Mouse (Mus musculus) cerebellum, adult 8-10 months (tissue): ENCODE data around the gene Arrb1.
"Not testable (repeated sequence)": the region's sequence is repeated elsewhere in the genome, so short reads cannot be mapped to it uniquely, and the experiment has no call there.

Experiments
- DNase-seq: peaks from one replicate; pipeline ENCODE4 v3.0.0; 2022

The Arrb1 gene

DNA sequence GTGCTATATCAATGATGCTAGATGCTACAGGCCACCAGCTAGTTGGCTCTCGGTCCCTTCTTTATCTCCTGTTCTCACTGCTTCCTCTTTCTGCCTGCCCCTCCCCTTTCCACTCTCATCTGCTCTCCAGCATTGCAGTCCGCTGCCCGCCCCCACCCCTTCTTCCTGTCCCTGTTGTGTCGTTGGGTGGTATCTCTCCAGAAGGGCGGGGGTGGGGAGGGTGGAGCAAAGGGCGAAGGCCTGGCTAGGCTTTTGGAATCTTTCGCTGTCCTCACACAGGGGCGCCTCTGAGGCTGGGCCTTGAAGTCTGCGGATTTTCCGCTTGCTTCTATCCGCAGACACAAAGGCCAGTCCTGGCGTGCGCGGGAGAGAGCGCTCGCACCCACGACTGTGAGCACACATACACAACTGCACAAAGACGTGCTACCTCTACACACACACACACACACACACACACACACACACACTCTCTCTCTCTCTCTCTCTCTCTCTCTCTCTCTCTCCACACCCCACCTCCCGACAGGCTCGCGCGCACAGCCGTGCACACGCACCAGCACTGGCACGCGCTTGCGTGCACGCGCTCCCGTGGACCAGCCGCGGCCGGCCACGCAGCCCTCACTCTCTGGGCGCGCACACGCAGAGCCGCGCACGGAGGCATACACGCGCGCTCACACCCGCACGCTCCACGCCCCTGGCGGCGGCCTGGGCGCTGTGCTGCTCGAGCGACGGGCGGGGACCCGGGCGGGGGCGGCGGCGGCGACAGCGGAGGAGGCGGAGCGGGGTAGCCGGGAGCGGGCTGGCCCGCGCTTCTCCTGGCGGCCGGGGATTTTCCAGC, at the start of gene Arrb1:
Gene Arrb1, plus strand, starts transcription at position 566 of the 835 bp plus-strand sequence.
- peak; percentile 83 for DNase-seq

DNA sequence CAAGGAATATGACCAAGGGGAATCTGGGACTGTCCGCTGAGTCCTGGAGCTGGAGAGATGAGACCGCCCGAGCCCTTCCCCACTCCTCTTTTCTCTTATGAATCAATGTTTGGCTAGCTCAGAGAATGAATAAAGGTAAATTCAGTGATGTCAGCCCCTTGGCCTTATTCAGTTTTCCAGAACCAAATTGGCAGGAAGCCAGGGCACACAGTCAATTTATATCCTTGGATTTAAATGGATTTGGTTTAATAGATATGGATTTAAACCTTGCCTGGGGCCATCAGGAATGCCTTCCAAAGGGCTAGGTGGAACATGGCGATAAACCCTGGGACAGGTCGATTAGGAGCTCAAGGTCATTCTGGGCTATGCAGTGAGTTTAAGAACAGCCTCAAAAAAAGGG, 45.6 kb upstream of the Arrb1 start:
- no peak for DNase-seq

DNA sequence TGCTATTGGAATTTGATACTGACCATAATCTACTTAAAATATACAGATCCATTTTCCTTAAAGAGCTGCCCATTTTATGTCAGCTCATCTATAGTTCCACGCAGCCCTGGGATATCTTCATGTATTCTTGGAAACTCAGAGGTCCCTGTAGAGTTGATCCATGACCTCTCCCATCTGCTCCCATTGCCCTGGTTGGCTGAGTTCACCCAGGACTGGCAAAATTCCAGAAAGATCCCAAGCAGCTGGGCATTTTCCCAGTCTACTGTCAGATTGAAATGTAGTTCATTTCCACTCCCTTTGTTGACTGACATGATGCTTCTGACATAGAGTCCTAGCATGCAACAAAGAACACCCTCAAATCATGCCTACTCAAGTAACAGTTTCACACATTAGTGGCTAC, 36.1 kb upstream of the Arrb1 start:
- DNase-seq, result no peak

DNA sequence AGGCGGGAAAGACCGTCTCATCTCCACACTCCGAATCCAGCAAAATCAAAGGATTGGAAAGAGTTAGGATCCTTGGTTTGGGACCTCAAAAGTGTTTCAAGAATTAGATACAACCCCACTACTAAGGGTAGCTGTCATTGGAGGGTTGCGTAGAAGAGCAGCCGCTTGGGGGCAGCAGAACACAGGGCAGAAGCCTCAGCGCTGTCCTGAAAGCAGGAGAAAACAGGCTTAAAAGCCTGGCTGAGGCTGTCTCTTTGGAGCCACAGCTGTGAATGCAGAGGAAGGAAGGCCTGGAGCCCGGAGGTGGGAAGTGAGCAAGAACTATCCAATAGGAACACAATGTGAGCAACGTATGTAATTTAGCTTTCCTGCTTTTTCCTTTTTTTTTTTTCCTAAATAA, 35.1 kb upstream of the Arrb1 start:
- peak; percentile 77 for DNase-seq

DNA sequence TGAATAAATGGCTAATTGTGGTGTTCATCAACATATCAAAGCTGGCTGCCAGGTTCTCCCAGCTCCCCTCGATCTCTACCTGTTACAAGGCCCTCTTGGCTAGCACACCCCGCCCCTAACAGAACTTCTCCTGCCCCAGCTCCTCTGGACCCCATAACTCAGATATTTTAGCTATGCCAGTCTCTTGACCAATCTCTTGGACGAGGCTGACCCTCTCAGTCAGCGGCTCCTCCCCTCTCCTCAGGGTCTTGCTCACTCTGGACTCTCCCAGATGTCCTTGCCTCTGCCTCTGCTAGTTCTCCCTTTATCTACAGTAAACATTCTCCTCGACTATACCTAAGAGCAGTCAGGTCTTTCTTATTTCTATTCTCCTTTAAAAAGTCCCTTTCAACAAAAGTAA, 34.6 kb upstream of the Arrb1 start:
- no peak for DNase-seq

DNA sequence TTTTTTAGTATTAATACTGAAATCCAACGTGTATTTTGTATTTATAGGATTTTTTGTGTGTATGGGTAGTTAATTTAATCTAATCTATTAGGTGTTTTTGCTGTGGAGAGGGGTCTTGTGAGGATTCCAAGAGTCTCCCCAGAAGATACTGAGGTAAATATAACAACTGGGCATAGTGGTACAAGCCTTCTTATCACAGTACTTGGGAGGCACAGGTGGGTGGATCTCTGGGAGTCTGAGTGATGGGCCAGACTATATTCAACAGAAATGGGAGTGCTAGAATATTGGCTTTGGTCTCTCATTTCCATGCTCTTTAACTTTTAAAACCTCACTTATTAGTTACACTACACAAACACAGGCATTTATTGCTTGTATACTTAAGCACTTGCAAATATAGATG, 34.1 kb upstream of the Arrb1 start:
- DNase-seq, result no peak

DNA sequence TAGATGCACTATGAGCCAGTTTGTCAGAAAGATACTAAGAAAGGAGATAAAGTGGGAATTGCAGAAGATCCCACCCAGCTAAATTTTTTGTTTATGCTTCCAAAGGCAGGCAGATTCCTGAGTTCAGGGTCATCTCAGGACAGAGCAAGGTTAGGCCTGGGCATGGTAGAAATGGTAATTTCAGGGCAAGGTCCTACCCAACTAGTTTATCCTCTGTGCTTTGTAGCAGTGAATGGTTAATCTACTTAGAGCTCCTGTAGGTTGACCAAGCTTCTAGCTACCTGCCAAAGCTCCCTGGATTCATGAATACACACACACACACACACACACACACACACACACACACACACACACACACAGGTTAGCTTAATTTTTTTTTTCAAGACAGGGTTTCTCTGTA, 30.7 kb upstream of the Arrb1 start:
- no peak for DNase-seq

DNA sequence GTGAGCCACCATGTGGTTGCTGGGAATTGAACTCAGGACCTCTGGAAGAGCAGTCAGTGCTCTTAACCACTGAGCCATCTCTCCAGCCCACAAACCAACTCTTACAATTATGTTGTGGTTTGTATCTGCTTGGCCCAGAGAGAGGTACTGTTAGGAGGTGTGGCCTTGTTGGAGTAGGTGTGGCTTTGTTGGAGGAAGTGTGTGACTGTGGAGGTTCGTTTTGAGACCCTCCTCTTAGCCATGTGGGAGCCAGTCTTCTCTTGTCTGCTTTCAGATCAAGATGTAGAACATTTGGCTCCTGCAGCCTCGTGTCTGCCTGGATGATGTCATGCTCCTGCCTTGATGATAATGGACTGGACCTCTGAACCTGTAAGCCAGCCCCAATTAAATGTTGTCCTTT, 27.1 kb upstream of the Arrb1 start:
- not testable (repeated sequence) for DNase-seq

DNA sequence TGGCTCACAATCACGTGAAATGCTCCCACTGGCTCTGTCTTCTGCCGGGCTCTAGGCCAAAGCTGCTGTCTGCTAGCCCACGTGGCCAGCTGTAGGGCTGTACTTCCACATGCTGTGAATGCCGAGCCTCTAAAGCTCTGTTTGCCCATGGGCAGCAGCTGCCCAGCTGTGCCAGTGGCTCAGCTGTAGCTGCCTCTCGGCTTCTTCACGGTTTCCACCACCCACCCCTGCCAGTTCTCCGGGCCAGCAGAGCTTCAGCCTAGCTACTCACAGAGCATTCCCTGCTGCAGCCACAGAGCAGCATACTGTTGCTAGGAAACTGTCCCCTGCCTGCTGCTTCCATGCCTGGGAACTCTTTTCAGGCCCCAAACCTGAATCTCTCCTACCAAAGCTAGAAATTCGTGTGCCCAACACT, 25.2 kb upstream of the Arrb1 start:
- DNase-seq, result no peak

DNA sequence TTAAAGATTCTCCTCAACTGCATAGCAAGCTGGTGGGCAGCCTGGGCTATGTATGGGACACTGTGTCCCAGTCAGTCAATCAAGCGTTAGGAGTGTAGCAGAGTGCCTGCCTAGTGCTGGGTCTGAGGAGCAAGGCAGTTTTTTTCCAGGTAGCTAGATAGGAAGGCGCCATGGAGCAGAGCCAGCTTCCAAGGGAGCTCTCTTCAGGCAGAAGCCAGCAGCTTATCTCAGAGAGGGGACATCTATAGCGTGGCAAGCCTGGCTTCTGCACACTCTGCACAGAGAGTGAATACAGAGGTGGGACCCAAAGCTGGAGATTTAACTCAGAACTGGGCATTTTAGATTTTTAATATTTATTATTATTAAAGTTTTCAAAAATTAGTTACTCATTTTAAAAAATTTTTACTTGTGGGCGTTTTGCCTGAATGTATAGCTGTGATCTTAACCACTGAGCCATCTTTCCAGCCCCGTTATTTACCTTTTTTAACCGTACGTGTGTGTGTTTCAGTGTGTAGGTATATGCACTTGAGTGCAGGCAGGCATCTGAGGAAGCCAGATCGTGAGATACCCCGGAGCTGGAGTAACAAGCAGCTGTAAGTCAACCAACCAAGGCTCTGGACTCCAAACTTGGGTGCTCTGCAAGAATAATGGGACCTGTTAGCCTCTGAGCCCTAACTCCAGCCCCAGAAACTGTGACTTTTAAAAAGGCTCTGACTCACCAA, 19.0 kb upstream of the Arrb1 start:
- DNase-seq, result no peak

DNA sequence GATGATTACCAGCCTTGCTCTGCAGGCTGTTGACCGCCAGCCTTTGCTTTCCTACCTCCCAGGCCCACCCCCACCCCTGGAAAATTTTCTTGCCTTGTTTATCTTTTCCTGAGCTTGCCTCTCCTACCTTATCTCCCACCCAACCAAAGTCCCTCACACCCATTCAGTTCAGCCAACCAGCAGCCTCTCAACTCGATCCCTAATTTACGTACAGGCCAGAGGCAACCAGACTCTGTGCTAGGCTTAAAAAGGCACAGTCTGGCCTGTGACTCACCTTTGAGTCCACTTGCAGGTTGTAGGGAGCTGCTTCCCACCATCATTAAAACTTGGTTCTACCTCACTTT, 18.5 kb upstream of the Arrb1 start:
- no peak for DNase-seq

DNA sequence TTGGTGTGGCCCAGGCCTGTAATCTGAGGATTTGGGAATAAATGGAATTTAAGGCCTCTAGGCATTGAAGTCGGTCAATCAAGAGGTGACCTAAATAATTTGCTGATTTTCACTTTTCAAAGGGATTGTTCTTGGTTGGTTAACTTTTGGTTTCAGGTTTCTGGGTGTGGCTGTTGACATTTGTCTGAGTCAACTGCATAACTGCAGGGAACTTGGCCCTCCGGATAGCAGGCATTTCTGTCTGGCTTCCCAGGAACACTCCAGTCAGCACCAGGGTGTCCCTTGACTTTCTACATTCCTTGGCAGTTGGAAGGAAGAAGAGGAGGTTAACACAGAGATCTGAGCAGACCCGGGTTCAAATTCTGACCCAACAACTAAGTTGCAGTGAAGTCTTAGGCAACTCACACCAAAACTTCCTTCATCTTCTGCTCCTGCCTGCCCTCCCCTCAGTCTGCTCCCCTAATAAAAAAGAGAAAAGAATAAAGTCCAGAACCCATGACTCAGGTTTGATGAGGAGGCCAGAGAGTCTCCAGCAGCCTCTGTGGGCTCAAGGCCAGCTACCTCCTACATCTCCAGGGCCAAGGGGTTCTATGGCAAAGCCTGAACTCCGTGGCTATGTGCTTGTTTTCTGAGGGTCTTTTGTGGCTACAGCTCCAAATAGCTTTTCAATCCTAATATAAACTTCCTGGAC, 16.2 kb upstream of the Arrb1 start:
- DNase-seq, result no peak

DNA sequence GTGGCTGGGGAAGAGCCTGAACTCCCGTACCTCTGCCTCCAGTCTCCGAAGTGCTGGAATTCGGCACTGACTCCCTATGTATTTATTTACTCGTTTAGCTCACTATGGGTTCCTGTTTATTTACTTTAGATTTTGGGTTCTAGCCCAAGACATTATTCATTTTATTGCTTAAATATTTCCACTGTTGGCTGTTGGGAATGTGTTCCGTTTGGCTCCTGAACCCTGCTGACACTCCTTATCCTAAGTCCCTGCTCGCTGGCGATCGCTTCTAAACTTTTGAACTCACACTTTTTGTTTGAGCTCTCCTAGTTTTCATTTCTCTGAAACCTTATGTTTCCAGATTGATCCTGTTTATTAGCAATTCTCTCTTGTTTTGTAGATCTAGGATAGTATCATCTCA, 12.1 kb upstream of the Arrb1 start:
- no peak for DNase-seq

DNA sequence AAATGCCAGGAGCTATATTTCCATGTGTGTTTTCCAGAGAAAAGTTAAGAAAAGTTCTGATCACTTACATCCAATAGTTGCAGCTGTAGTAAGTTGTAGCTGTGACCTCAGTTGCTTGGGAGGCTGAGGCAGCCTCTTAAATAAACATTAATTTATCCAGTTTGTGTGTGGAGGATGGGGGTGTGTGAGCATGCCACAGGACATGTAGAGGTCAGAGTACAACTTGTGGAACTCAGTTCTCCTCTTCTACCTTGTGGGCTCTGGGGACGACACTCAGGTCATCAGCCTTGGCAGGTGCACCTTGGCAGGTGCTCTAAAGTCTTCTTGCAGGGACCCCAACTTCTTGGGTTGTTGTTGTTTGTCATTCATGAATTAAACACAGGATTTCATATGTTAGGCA, 11.4 kb upstream of the Arrb1 start:
- DNase-seq, result no peak

DNA sequence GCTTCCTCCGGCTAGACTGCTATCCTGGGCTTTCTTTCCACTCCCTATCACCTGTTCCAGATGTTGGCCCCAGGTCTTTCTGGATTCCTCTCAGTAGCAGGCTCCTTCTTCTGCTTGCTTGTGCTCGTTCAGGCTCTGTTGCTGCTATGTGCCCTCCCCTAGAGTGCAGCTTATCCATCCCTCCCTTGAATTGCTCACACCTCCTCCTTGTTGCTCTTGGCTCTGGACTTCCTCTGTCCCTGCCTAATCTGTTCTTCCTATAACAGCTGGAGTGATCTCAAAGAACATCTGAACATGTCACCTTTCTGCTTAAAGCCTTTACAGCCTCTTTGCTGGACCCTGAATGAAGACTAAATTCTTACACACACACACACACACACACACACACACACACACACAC, 6.7 kb upstream of the Arrb1 start:
- no peak for DNase-seq

DNA sequence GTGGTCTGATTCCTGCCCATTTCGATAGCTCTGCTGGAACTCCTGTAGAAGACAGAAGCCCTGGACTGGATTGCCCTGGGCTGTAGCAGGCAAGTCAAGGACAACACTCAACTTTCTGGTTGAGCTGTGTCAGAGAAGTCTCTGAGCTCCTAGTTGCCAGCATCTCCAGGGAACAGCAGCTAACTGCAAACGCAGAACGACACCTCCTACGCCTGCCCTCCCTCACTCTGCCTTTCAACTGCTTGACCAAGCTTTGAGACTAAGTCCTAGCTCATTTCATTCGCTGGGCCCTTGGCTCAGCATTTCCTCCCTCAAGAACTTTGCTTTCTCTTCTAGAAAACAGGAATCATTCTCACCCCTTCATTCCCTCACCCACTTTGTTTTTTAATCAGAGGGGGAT, 5.9 kb upstream of the Arrb1 start:
- DNase-seq, result no peak

DNA sequence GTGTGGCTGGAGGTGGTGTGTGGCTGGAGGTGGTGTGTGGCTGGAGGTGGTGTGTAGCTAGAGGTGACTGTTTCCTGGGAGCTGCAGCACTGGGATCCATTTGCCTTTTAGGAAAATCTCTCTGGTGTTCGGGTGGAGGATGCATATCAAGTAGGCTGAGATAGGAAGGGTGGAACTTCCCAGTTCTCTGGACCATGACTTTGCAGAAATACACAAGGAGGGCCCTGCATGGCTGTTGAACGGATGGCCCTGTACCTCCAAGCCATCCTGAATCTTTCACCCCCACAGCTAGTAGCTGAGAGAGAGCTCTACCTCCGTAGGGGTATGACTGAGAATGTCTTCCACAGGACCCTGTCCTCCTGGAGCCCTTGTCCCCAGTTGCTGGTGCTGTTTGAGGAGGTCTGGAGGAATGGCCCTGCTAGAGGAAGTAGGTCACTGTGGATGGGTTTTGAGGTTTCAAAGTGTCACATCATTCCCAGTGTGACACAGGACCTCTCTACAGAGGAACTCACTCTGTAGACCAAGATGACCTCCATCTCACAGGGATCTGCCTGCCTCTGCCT, 3.8 kb upstream of the Arrb1 start:
- no peak for DNase-seq

DNA sequence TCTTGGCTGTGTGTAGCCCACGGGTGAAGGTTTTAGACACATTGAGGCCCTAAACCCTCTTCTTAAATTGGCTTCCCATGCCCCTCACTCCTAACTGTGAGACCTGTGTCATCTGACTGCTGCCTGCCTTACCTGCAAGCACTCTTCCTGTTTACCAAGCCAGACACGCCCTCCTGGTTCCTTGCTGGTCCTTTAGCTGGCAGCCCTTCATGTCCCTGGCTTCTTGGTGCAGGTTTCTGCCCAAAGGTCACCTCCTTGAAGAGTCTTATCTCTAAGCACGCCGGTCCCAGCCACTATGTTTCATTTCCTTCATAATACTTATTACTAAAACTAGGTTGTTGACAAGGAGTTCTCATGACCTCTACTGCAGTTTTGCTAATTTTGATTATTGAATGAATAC, 2.7 kb upstream of the Arrb1 start:
- DNase-seq, result no peak

DNA sequence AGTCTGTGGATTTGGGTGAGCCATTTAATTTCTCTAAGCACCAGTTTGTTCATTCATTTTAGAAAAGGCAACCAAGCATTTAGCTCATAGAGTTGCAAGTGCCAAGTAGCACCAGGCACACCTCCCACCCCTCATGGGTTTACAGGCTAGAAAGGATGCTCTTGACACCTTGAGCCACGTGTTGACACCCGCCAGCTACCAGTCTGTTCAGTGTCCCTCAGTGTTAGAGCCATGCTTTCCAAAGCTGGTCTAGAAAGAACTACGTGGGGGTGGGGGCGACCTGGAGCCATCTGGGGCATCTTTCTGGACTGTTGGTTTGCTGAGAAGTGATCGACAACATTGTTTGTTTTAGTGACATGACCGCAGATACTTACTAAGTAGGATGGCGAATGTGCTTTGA, 1.7 kb upstream of the Arrb1 start:
- DNase-seq, result no peak

DNA sequence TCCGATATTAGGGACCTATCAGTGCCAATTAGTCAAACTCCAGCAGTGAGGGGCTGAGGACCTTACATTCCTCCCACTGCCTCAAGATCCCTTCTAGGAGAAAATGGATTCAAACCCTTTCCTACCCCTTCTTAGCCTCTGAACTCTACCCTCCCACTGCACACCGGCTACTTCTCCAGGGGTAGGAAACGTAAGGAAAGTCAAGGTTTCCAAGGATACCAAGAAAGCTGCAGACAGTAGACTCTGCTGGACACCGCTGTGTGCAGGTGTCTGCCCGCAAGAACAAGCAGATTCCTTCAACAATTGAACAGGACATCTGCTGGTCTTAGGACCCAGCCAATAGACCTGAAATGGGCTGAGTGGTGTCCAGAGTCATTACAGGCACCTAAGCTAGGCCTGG, 765 bp upstream of the Arrb1 start:
- DNase-seq, result no peak

DNA sequence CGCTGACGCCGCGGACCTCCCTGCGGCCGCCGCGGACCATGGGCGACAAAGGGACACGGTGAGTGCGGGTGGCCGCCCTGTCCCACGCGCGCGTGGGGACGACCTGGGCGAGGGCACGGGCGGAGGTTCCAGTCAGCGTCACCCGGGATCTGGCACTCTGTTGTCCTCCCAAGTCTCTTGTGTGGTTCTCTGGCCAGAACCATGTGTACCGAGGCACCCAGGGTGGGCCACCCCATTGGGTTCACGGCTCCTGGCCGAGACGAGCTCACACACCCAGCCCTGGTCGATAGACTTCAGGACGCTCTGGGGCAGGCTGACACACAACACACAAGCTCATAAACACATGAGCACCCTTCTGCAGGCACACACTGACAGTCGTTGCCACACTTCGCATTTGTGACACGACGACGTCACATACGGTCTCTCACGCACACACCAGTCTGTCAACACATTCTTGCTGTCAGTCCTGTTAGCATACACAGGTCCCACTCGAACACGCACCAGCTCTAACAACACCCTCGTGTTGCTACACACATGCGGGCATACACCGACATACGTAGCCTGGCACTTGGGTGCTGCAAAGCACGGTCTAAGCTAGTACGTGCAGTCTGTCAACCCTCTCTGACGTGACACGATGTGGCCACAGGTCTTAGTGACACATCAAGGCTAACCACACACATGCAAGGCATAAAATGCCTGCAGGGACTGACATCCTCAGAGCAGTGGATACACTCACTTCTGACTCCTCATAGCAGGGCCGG, 655 bp downstream of the Arrb1 start:
- DNase-seq, result no peak

DNA sequence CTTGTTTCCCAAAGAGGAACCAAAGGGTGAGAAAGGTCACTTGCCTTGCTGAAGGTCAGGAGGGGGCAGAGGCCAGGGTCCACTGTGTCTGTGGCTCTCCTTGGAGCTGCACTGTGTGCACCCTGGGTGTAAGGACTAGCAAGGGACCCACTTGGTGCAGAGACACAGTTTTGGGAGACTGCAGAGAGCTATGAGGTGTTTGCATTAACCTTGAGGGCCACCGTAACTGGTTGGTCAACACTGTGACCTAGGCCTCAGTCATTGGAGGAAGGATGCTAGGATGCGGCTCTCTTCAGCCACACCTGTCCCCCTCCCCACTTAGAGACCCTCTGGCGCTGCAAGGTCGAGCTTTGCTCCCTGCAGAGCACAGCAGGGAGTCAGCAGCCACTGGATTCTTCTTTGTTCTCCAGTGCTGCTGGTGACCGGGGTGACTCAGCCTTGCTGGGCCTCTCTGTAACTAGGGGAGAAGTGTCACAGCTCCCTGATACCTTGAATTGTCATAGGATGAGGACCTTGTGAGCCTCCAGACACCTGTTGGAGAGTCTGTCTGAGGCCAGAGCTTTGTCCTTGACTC, 2.0 kb downstream of the Arrb1 start:
- DNase-seq, result no peak

DNA sequence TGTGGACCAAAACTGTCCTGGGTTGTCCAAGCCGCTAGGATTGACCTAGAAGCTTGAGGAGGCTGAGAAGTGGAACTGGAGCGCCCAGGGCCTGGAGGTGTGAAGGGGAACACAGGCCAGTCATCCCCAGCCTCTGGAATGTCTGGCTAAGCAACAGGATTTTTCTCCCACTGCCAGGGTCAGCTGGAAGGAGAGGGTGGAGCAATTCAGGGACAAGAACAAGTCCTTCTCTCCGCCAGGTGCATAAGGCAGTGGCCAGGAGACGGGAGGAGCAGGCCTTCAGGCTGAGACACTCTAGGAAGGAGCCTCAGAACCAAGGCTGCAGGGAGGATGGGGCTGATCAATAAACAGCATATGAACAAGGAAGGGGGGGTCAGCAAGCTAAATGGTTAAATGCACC, 3.2 kb downstream of the Arrb1 start:
- DNase-seq, result no peak
